Mouse (Mus musculus) kidney, postnatal 14 days (tissue): ENCODE data around the gene Ppp1r11.
"Not testable (repeated sequence)": the region's sequence is repeated elsewhere in the genome, so short reads cannot be mapped to it uniquely, and the experiment has no call there.

ENCODE experiments used
- DNase-seq: peaks from one replicate; pipeline ENCODE4 v3.0.0; 2022; ENCODE audit warnings: mixed read lengths

Gene Ppp1r11

DNA sequence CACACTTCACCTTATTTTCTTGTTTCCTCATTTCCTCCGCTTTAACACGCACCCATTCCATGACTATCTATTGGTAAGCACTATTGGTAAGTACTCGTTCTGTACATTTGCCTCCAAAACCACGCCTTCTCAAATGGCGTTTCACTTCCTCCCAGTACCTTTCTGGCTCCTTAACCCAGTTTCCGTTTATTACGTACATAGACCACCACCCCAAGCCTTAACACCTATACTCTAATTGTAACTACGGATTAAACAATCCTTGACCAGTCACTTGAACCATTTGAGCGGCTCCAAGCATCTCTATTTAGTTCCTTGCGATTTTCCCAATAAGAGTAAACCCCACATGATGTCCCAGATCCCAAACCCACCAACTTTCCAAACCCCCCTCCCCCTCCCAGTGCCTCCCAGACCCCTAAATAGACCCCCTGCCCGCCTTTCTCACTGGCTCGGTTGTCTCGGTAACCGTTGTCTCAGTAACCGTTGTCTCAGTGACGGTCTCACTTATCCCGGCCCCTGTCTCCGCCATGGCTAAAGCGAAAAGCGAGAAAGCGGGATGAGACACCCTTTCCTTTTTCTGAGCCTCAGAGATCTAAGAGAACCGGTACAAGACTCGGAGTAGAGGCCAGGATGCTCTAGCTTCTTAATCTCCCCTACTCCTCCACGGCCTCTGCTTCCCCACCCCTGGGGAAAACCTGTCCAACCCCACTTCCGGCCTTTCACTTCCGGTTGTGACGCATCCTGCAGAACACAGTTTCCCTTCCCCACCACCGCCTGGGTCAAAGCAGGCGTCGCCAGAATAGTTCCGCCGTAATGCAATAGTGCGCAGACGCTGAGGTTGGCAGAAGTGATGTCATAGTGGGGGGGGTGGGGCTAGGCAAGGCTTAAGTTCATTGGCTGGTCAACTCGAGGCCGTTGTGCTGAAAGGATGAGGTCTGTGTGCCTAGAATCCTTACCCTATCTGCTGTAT lies at the start of gene Ppp1r11:
TSS of gene Ppp1r11 (minus strand) at position 761 of the 967 bp plus-strand sequence.
- peak; percentile 97 for DNase-seq

GRCm38 (mm10) chr17:37000863-37001262 lies 49.3 kb upstream of the Ppp1r11 start, which contains the start of gene Zfp57:
Gene Zfp57 (plus strand): TSS chr17:37001163.
- DNase-seq: no peak

DNA sequence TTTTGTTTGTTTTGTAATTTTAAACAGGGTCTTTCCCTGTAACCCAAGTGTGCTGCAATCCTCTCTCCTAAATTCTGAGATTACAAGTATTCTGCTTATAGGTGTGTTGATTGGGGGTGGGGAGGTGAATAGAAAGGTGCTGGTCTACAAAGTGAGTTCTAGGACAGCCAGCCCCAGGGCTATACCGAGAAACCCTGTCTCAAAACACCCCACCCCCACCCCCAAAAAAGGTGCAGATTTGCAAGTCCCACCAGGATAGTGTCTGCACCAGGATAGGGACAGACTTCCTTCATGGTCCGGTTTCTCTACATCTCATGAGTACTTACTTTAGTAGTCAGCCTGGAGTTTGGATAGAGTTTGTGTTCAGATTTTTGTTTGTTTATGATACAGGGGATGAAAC lies 46.9 kb upstream of the Ppp1r11 start:
- no peak for DNase-seq

DNA sequence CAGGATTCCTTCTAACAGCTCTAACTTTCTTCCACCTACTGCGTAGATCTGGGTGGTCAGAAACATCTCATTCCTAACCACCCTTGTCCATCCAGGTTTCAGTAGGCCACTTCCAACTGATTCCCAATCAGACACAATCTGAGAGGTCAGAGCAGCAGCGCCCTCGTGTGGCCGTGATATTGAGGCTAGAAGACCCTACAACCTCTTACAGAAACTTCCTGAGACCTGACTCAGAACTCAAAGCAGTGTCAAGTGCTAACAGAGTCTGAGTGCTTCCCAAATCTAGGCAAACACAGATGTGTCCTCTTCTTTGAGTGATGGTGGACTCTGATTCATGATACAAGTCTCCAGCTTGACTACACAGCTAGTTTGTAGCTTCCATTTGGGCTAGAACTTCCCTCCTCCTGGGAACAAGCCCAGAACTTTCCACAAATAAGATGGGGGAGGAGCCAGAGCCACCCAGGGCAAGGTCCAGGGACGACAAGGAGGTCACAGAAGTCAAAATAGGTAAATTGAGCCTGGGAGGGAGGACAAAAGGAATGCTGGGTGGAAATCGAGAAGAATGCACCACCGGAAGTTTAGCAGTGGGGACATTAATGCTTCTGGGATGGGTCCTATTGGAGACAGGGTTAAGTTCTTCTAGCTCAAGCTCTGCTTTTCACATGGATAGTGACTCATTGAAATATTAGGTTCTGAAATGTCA lies 45.6 kb upstream of the Ppp1r11 start:
- peak; percentile 83 for DNase-seq

- DNase-seq: no peak
These were observed 43.9 kb upstream of the Ppp1r11 start for GRCm38 (mm10) chr17:36995448-36995847.

- no peak for DNase-seq
These were observed 43.0 kb upstream of the Ppp1r11 start for GRCm38 (mm10) chr17:36994528-36994927.

DNA sequence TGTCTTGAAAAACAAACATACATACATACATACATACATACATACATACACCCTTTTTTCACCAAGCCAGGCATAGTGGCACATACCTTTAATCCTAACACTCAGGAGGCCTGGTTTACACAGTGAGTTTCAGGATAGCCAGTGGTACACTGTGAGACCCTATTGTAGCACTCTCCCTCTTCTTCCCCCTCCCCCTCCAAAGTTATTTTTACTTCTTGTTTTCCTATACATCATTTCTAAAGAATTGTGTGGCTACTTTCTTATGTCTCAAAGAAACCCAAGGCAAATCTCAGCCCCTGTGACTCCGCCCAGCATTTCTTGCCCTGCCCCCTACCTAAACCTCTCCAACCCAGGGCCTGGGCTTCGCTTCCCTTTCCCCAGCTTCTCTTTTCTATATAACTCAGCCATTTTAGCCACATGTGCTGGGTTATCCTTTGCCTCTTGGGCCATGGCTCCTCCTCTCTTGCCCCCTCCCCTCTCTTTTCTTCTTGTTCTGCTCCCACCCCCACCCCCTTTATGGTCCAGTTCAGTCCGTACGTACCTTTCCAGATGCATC lies 42.3 kb upstream of the Ppp1r11 start:
- no peak for DNase-seq

DNA sequence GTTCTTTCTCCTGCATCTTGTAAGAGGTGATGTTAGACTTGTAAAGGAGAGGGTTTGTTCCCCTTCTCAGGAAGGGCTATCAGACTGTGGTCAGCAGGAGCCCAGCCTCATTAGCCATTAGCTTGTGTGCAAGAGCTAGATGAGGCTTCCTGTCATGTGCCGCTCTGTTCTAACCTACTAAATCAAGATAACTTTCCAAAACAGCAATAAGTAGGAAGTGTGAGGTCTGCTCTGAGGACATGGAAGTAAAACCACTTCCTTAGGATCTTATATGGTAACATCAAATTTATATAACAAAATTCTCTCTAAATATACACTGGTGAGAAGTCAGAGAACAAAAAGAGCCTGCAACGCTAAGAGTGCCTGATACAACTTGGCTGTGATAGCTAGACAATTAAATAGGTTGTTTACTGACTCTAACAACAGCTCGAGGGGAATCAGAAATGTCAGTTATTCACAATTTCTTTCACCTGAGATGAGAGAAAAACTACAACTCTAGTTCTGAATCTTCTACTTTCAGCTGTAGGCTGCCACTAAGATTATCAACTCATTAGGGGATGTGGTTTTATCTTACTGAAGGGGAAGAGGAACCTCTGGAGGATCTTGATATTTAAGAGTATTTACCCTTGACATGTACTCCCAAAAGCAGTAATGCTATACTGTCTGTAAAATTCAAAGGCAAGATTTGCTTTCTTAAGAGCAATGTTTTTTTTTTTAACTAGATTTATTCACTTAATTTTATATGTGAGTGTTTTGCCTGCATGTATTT lies 41.0 kb upstream of the Ppp1r11 start:
- DNase-seq: no peak

- not testable (repeated sequence) for DNase-seq
These were observed 39.1 kb upstream of the Ppp1r11 start for GRCm38 (mm10) chr17:36990630-36991029.

DNA sequence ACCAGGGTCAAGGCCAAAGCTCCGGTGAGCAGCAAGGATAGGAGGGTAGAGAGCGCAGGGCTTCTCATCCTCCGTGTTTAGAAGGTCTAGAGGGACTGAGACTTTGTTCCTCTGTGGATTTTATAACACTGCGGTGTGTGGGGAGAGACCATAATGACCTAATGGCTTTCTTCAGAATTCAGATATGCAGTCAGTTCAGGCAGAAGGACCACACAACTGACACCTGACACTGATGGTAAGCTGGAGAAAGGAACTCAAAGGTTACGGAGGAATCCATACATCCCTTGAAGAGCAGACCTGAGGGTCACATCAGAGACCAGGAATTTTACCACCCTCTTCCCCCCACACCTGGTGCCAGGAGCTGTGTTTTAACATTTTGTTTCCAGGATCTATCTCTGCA lies 37.9 kb upstream of the Ppp1r11 start, which contains the start of gene H2-M5:
TSS of gene H2-M5 (minus strand) at position 101 of the 400 bp plus-strand sequence.
- no peak for DNase-seq

GRCm38 (mm10) chr17:36988475-36988874 lies 36.9 kb upstream of the Ppp1r11 start:
- DNase-seq: no peak

DNA sequence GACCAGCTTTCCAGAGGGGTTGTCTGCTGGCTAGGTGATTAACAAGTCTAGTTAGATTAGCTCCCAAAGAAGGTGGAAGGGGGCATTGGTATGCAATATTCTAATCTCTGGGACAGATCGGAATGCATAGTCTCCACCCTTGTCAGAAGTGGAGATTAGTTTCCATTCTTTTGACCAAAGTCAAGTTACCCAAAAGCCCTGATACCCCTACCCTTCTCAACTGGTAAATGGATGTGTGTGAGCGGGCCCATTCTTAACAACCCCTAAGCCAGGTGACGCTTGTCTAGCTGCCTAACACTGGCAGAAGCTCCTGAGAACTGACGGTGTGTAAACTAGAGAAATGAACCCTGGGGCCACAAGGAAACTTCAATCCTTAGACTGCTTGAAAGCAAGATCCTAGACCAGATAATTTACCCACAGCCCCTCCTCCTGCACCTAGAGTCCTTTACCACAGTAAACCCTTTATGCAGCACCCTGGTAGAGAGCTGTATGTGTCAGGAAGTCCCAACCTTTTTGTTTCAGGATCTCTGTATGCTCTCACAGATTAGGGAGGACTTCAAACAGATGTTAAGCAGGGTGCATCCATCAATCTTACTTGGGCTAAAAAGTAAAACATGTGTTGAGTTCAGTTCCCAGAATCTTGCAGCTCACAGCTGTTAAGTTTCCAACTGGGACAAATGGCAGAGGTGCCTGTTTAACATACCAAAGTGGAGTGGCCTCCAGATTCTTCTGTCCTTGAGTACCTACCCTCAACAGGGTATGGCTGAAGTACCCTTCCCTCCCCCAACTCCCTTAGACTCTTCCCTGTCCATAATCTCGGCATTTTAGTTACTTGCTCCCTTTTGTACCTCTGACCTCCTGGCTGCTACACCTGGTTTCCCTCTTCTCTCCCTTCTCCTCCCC lies 31.0 kb upstream of the Ppp1r11 start:
- DNase-seq: no peak

- DNase-seq: no peak
These were observed 30.3 kb upstream of the Ppp1r11 start for GRCm38 (mm10) chr17:36981845-36982244.

GRCm38 (mm10) chr17:36981221-36981813 lies 29.8 kb upstream of the Ppp1r11 start, which contains the start of gene 2410137M14Rik:
Gene 2410137M14Rik (minus strand): TSS chr17:36981237.
- DNase-seq: no peak

- DNase-seq: no peak
These were observed 21.8 kb upstream of the Ppp1r11 start for GRCm38 (mm10) chr17:36973271-36973787.

GRCm38 (mm10) chr17:36972791-36973190 lies 21.2 kb upstream of the Ppp1r11 start:
- DNase-seq: no peak

- no peak for DNase-seq
These were observed 19.8 kb upstream of the Ppp1r11 start for GRCm38 (mm10) chr17:36971172-36971850.

GRCm38 (mm10) chr17:36970316-36970890 lies 18.9 kb upstream of the Ppp1r11 start:
- no peak for DNase-seq

DNA sequence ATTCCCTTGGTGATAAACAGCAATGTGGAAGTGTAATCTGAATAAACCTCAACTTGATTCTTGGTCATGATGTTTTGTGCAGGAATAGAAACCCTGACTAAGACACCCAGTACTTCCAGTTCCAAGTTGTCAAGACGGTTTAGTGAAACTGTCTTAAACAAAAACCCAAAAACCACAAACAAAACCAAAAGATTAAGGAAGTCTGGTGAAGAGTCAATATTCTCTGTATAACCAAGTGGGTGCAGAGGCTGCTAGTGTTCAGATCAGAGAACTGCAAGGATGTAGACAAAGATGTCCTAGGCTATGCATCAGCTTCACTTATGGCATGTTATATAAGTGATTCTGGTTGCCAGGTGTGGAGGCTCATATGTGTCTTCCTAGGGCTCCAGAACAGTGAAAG lies 15.3 kb upstream of the Ppp1r11 start:
- no peak for DNase-seq

- DNase-seq: no peak
These were observed 9.6 kb upstream of the Ppp1r11 start for GRCm38 (mm10) chr17:36961125-36961524.
